Mouse (Mus musculus): ENCODE measurements around the gene Cabp1. TPM values are rescaled to one million over a fixed set of nuclear protein-coding genes. Genes with fewer than 3 reads are reported as not detected.

Cabp1 gene
- polyA plus RNA-seq (2012; fragmentation: generic; extraction: Trizol), result 3.1 TPM

DNA sequence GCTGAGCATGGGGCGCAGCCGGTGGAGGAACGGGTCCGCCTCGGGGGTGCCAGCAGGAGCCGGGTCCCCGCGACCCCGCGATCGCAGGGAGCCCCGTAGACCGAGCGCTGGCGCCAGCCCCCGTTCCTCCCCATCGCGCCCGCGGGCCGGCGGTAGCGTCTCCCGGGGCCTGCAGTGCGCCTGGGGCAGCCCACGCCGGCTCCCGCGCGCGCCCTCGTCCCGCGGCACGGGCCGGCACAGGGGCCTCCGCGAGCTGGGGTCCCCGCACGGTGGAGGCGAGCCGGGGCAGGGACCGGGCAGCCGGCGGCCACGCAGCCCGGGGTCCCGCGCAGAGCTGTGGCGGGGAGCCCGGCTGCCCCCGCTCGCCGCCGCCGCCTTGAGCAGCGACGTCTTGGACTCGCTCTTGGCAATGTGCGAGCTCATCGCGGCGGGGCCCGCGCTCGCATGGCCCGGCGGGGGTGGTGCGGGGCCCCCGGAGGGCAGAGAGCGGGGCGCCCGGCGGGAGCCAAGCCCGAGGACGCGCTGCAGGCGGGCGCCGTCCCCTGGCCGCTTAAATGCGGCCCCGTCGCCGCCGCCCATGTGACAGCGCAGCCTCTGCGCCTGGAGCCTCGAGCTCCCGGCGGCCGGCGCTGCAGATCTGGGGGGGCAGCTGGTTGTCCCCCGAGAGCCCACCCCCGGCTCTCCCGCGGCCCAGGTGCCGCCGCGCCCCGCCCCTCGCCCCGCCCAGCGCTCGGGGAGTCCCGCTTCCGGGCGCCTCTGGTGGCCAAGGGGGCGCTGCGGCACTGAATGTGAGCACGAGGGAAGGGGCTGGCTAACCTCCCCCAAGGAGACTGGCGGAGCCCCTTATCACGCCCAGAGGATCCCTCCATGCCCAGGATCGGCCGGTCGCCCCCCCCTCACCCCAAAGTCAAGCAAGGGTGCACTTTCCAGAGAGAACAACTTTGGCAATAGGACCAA is at the start of gene Cabp1:
Gene Cabp1 (minus strand): TSS at position 713 of the 957 bp plus-strand sequence.
- Histone ChIP-seq H3K4me2 (ENCODE audit: low read depth) (peak within 1 kb of the TSS; percentile 24), H3K27me3 (ENCODE audit: control insufficient read depth, insufficient read depth, insufficient read length) (peaks cover 61% of the 10 kb centered on the region), H3ac (ENCODE audit: control insufficient read depth, insufficient read length) (no peak within 1 kb of the TSS), H3K36me3 (ENCODE audit: control insufficient read depth, insufficient read depth) (no peaks in the 10 kb centered on the region), H3K79me2 (ENCODE audit: control insufficient read depth, insufficient read depth) (no peaks in the 10 kb centered on the region), H3K4me3 (no peak within 1 kb of the TSS)
- TF ChIP-seq SRF (IDR thresholded peaks at IDR 0.05; ENCODE audit: control insufficient read depth, insufficient read length, low read depth), result no peak
- TF ChIP-seq USF1 (IDR thresholded peaks at IDR 0.05; ENCODE audit: low read depth), result no peak
- TF ChIP-seq POLR2AphosphoS2 (IDR thresholded peaks at IDR 0.05; ENCODE audit: insufficient read length, low read depth), result no peak
- TF ChIP-seq MYOD1 (IDR thresholded peaks at IDR 0.05; ENCODE audit: control insufficient read depth in 1 of 3, insufficient read length in 2 of 3, low read depth in 2 of 3), result no peak
- no peak for TF ChIP-seq MAX (IDR thresholded peaks at IDR 0.05; ENCODE audit: low read depth)
- TF ChIP-seq E2F4 (IDR thresholded peaks at IDR 0.05; ENCODE audit: insufficient read depth), result no peak
- TF ChIP-seq POLR2A (IDR thresholded peaks at IDR 0.05; ENCODE audit: insufficient read length, low read depth), result no peak

DNA sequence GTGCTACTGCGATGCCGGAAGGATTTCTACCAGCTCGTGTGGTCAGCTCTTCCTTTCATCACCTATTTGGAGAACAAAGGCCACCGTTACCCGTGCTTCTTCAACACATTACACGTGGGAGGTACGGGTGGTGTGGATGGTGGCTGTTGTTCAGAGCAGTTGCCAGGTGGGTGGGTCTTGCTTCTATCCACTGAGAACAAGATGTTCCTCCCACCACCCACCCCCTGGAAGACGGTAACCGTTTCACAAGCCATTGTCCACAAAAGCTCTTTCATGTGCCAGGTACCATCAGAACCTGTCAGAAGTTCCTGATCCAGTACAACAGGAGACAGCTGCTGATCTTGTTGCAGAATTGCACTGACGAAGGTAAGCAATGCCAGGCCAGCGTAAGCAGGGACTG is 46.0 kb upstream of the Cabp1 start:
- Histone ChIP-seq H3K27me3 (ENCODE audit: control insufficient read depth, insufficient read depth, insufficient read length) (no peaks in the 10 kb centered on the region), H3K4me3 (no peak overlapping the region), H3K79me2 (ENCODE audit: control insufficient read depth, insufficient read depth) (no peaks in the 10 kb centered on the region), H3K4me2 (ENCODE audit: low read depth) (no peak overlapping the region), H3ac (ENCODE audit: control insufficient read depth, insufficient read length) (no peak overlapping the region), H3K36me3 (ENCODE audit: control insufficient read depth, insufficient read depth) (peaks cover 33% of the 10 kb centered on the region)
- TF ChIP-seq POLR2AphosphoS2 (IDR thresholded peaks at IDR 0.05; ENCODE audit: insufficient read length, low read depth) (peak; percentile 24), CEBPB (IDR thresholded peaks at IDR 0.05; ENCODE audit: insufficient read depth, poor library complexity, severe bottlenecking) (no peak)

- Histone ChIP-seq H3K36me3 (ENCODE audit: control insufficient read depth, insufficient read depth) (peaks cover 21% of the 10 kb centered on the region), H3K4me3 (peak overlapping the region; percentile 32), H3ac (ENCODE audit: control insufficient read depth, insufficient read length) (peak overlapping the region; percentile 45), H3K79me2 (ENCODE audit: control insufficient read depth, insufficient read depth) (no peaks in the 10 kb centered on the region), H3K4me2 (ENCODE audit: low read depth) (peak overlapping the region; percentile 97), H3K27me3 (ENCODE audit: control insufficient read depth, insufficient read depth, insufficient read length) (no peaks in the 10 kb centered on the region)
- TF ChIP-seq E2F4 (IDR thresholded peaks at IDR 0.05; ENCODE audit: insufficient read depth) (no peak), TCF12 (IDR thresholded peaks at IDR 0.05; ENCODE audit: insufficient read depth, poor library complexity, severe bottlenecking) (no peak), SRF (IDR thresholded peaks at IDR 0.05; ENCODE audit: control insufficient read depth, insufficient read length, low read depth) (no peak), REST (IDR thresholded peaks at IDR 0.05; ENCODE audit: insufficient read depth, insufficient read length) (no peak), MYOG (IDR thresholded peaks at IDR 0.05; ENCODE audit: control insufficient read depth in 1 of 3, insufficient read depth in 1 of 3, insufficient read length in 2 of 3, low read depth in 2 of 3) (no peak), CEBPB (IDR thresholded peaks at IDR 0.05; ENCODE audit: insufficient read depth, poor library complexity, severe bottlenecking) (no peak), POLR2AphosphoS2 (IDR thresholded peaks at IDR 0.05; ENCODE audit: insufficient read length, low read depth) (no peak), USF1 (IDR thresholded peaks at IDR 0.05; ENCODE audit: low read depth) (no peak), TCF3 (IDR thresholded peaks at IDR 0.05; ENCODE audit: insufficient read length, low read depth) (no peak), MYOD1 (IDR thresholded peaks at IDR 0.05; ENCODE audit: control insufficient read depth in 1 of 3, insufficient read length in 2 of 3, low read depth in 2 of 3) (no peak), POLR2A (IDR thresholded peaks at IDR 0.05; ENCODE audit: insufficient read length, low read depth) (no peak), MAX (IDR thresholded peaks at IDR 0.05; ENCODE audit: low read depth) (no peak)
Observed at GRCm38 (mm10) chr5:115238729-115239195, 44.6 kb upstream of the Cabp1 start.

- TF ChIP-seq MAX (IDR thresholded peaks at IDR 0.05; ENCODE audit: low read depth) (no peak), MYOG (IDR thresholded peaks at IDR 0.05; ENCODE audit: control insufficient read depth in 1 of 3, insufficient read depth in 1 of 3, insufficient read length in 2 of 3, low read depth in 2 of 3) (peak in 2 of 3 experiments; percentile 2 to 39), E2F4 (IDR thresholded peaks at IDR 0.05; ENCODE audit: insufficient read depth) (no peak), TCF3 (IDR thresholded peaks at IDR 0.05; ENCODE audit: insufficient read length, low read depth) (no peak), CEBPB (IDR thresholded peaks at IDR 0.05; ENCODE audit: insufficient read depth, poor library complexity, severe bottlenecking) (no peak), TCF12 (IDR thresholded peaks at IDR 0.05; ENCODE audit: insufficient read depth, poor library complexity, severe bottlenecking) (no peak), POLR2AphosphoS2 (IDR thresholded peaks at IDR 0.05; ENCODE audit: insufficient read length, low read depth) (peak; percentile 97), POLR2A (IDR thresholded peaks at IDR 0.05; ENCODE audit: insufficient read length, low read depth) (peak; percentile 90), USF1 (IDR thresholded peaks at IDR 0.05; ENCODE audit: low read depth) (no peak), MYOD1 (IDR thresholded peaks at IDR 0.05; ENCODE audit: control insufficient read depth in 1 of 3, insufficient read length in 2 of 3, low read depth in 2 of 3) (peak in 1 of 3 experiments; percentile 42), SRF (IDR thresholded peaks at IDR 0.05; ENCODE audit: control insufficient read depth, insufficient read length, low read depth) (peak; percentile 25), REST (IDR thresholded peaks at IDR 0.05; ENCODE audit: insufficient read depth, insufficient read length) (no peak)
- no peaks in the 10 kb centered on the region for H3K27me3 ChIP-seq (ENCODE audit: control insufficient read depth, insufficient read depth, insufficient read length)
- H3ac ChIP-seq (ENCODE audit: control insufficient read depth, insufficient read length), result peak overlapping the region; percentile 45
- H3K36me3 ChIP-seq (ENCODE audit: control insufficient read depth, insufficient read depth), result peaks cover 16% of the 10 kb centered on the region
- peak overlapping the region; percentile 32 for H3K4me3 ChIP-seq
- H3K4me2 ChIP-seq (ENCODE audit: low read depth), result peak overlapping the region; percentile 97
- no peaks in the 10 kb centered on the region for H3K79me2 ChIP-seq (ENCODE audit: control insufficient read depth, insufficient read depth)
Observed at GRCm38 (mm10) chr5:115237803-115238728, 43.9 kb upstream of the Cabp1 start.

Data from myocyte (in vitro differentiated cells).